Mouse (Mus musculus) liver, postnatal 0 days (tissue): ENCODE measurements around the gene Ubiad1. TPM values are rescaled to one million over a fixed set of nuclear protein-coding genes. Genes with fewer than 3 reads are reported as not detected.

Source experiments
- ATAC-seq: fragments of 200-750 bp; cut with Nextera tagmentation; 2 replicates; pipeline ENCODE4 v1.8.0; 2017; ENCODE audit warnings: mild to moderate bottlenecking, moderate library complexity
- DNase-seq: peaks from one replicate; pipeline ENCODE4 v3.0.0-alpha.2; 2016
- H3K27ac ChIP-seq: fragments of 300-500 bp; sonication (generic); 2 replicates; pipeline ENCODE4 v1.5.1; 2014; ENCODE audit warnings: antibody characterized with exemption, moderate library complexity, mild to moderate bottlenecking, low read depth
- H3K27me3 ChIP-seq: fragments of 300-500 bp; sonication (generic); 2 replicates; pipeline ENCODE4 v1.6.1; 2014; ENCODE audit warnings: low read length, control low read depth, mixed read lengths; ENCODE audit not compliant: insufficient read depth
- H3K36me3 ChIP-seq: fragments of 300-500 bp; sonication (generic); replicated peaks from 2 replicates; pipeline ENCODE4 v1.6.1; 2014; ENCODE audit warnings: mild to moderate bottlenecking, control low read depth, low read length, moderate library complexity, mixed read lengths; ENCODE audit not compliant: insufficient read depth
- H3K4me1 ChIP-seq: fragments of 300-500 bp; sonication (generic); 2 replicates; pipeline ENCODE4 v1.6.1; 2014; ENCODE audit warnings: antibody characterized with exemption, mild to moderate bottlenecking, control low read depth; ENCODE audit not compliant: insufficient read depth
- H3K4me2 ChIP-seq: fragments of 300-500 bp; sonication (generic); 2 replicates; pipeline ENCODE4 v1.6.1; 2014; ENCODE audit warnings: low read depth, mild to moderate bottlenecking, low read length, moderate library complexity, mixed read lengths
- H3K4me3 ChIP-seq: fragments of 300-500 bp; sonication (generic); 2 replicates; pipeline ENCODE4 v1.5.1; 2014; ENCODE audit warnings: low read depth, low read length
- H3K9ac ChIP-seq: fragments of 300-500 bp; sonication (generic); replicated peaks from 2 replicates; pipeline ENCODE4 v1.6.1; 2014; ENCODE audit warnings: mild to moderate bottlenecking, moderate library complexity
- H3K9me3 ChIP-seq: fragments of 300-500 bp; sonication (generic); 2 replicates; pipeline ENCODE4 v1.6.1; 2016; ENCODE audit warnings: mild to moderate bottlenecking, control low read depth, low read length, mixed read lengths
- CTCF ChIP-seq: sonication (generic); IDR thresholded peaks from 2 replicates; pipeline ENCODE4 v1.5.1; 2016; ENCODE audit warnings: antibody characterized with exemption, low read depth
- EP300 ChIP-seq: IDR thresholded peaks from 2 replicates; pipeline ENCODE4 v1.6.1; 2016; ENCODE audit warnings: antibody characterized with exemption, low read depth, mild to moderate bottlenecking
- WGBS: fragments of 180-500 bp; shearing (Covaris S2); extraction: QIAGEN DNeasy Blood & Tissue Kit; methylation state at CpG from one replicate; pipeline ENCODE4 v1.1.7; 2014; ENCODE audit not compliant: insufficient replicate concordance; 5-methylcytosine and 5-hydroxymethylcytosine counted together
- polyA plus RNA-seq: library from polyadenylated mRNA; unstranded; fragments of >200 nt; fragmentation: Nextera tagmentation; extraction: Ambion mirVana; gene quantifications from 2 replicates; pipeline ENCODE4 v1.2.1, GENCODE M21; 2015

Ubiad1 gene
- polyA plus RNA-seq, 1 experiment from 2014 or later: 10.2 TPM

- H3K9ac ChIP-seq: no peak overlapping the region
- DNase-seq (no peak), ATAC-seq (no peak)
- H3K4me3 ChIP-seq: no peak overlapping the region
- no peaks in the 10 kb centered on the region for H3K4me1 ChIP-seq
- H3K27ac ChIP-seq: no peak overlapping the region
- peaks cover 68% of the 10 kb centered on the region for H3K36me3 ChIP-seq
- no peak overlapping the region for H3K4me2 ChIP-seq
- WGBS: 90% methylated on average over 2 of the region's 2 CpGs
- no peaks in the 10 kb centered on the region for H3K27me3 ChIP-seq
- no peaks in the 10 kb centered on the region for H3K9me3 ChIP-seq
- TF ChIP-seq EP300: no peak
- no peak for TF ChIP-seq CTCF
Measured at GRCm38 (mm10) chr4:148480245-148480644, 35.7 kb upstream of the Ubiad1 start.

GRCm38 (mm10) chr4:148473496-148473895 lies 28.9 kb upstream of the Ubiad1 start:
- DNase-seq: no peak
- H3K36me3 ChIP-seq: peaks cover 78% of the 10 kb centered on the region

GRCm38 (mm10) chr4:148472436-148473174 lies 28.0 kb upstream of the Ubiad1 start:
- 0 out of 2 replicates have a peak overlapping the region, but pooled peaks have one; percentile 11 for H3K9ac ChIP-seq
- H3K27ac ChIP-seq: peak overlapping the region; percentile 44
- no peaks in the 10 kb centered on the region for H3K27me3 ChIP-seq
- H3K9me3 ChIP-seq: no peaks in the 10 kb centered on the region
- no peak for DNase-seq
- no peak overlapping the region for H3K4me3 ChIP-seq
- peak; percentile 65 for ATAC-seq
- peaks cover 85% of the 10 kb centered on the region for H3K36me3 ChIP-seq
- TF ChIP-seq EP300: no peak
- no peak for TF ChIP-seq CTCF
- WGBS: 80% methylated on average over 8 of the region's 8 CpGs
- H3K4me1 ChIP-seq: no peaks in the 10 kb centered on the region
- H3K4me2 ChIP-seq: no peak overlapping the region

More at GRCm38 (mm10) chr4:148473496-148473895, 28.9 kb upstream of the Ubiad1 start:
- Histone ChIP-seq H3K9me3 (no peaks in the 10 kb centered on the region), H3K4me2 (no peak overlapping the region), H3K27ac (no peak overlapping the region), H3K4me3 (no peak overlapping the region), H3K27me3 (no peaks in the 10 kb centered on the region), H3K4me1 (no peaks in the 10 kb centered on the region), H3K9ac (no peak overlapping the region)
- WGBS: 72% methylated on average over 5 of the region's 5 CpGs
- ATAC-seq: no peak
- TF ChIP-seq CTCF: no peak
- TF ChIP-seq EP300: no peak

GRCm38 (mm10) chr4:148471363-148471806 lies 26.8 kb upstream of the Ubiad1 start:
- ATAC-seq (no peak), DNase-seq (no peak)
- Histone ChIP-seq H3K9ac (no peak overlapping the region), H3K4me1 (no peaks in the 10 kb centered on the region), H3K4me3 (no peak overlapping the region), H3K27ac (0 out of 2 replicates have a peak overlapping the region, but pooled peaks have one; percentile 7), H3K36me3 (peaks cover 84% of the 10 kb centered on the region), H3K27me3 (no peaks in the 10 kb centered on the region), H3K4me2 (no peak overlapping the region), H3K9me3 (no peaks in the 10 kb centered on the region)
- 84% methylated on average over 10 of the region's 10 CpGs for WGBS
- TF ChIP-seq CTCF (no peak), EP300 (no peak)

- ATAC-seq (no peak; the same call in 1 of the 2 replicates), DNase-seq (no peak)
- Histone ChIP-seq H3K4me1 (no peaks in the 10 kb centered on the region), H3K36me3 (peaks cover 86% of the 10 kb centered on the region), H3K4me3 (no peak overlapping the region), H3K27ac (no peak overlapping the region), H3K9ac (no peak overlapping the region), H3K27me3 (no peaks in the 10 kb centered on the region), H3K4me2 (no peak overlapping the region), H3K9me3 (no peaks in the 10 kb centered on the region)
- TF ChIP-seq CTCF: no peak
- TF ChIP-seq EP300: no peak
- 80% methylated on average over 11 of the region's 11 CpGs for WGBS
Measured at GRCm38 (mm10) chr4:148469487-148470252, 25.1 kb upstream of the Ubiad1 start.

GRCm38 (mm10) chr4:148468396-148468795 lies 23.8 kb upstream of the Ubiad1 start:
- Histone ChIP-seq H3K4me2 (no peak overlapping the region), H3K36me3 (peaks cover 93% of the 10 kb centered on the region), H3K9ac (no peak overlapping the region), H3K9me3 (no peaks in the 10 kb centered on the region), H3K4me1 (no peaks in the 10 kb centered on the region), H3K27ac (no peak overlapping the region), H3K4me3 (no peak overlapping the region), H3K27me3 (no peaks in the 10 kb centered on the region)
- DNase-seq: no peak
- no peak for ATAC-seq
- 88% methylated on average over 10 of the region's 10 CpGs for WGBS
- TF ChIP-seq EP300 (no peak), CTCF (no peak)
